Mouse (Mus musculus) erythroblast, embryonic 14.5 days (primary cell): ENCODE results near the gene Ppm1k.

ENCODE experiments used
- GATA1 ChIP-seq: IDR thresholded peaks from 2 replicates; pipeline ENCODE4 v1.6.1; 2012; ENCODE audit warnings: low read length, inconsistent platforms, mixed read lengths
- TAL1 ChIP-seq: IDR thresholded peaks from 3 replicates; pipeline ENCODE4 v1.6.1; 2012; ENCODE audit warnings: low read length, inconsistent platforms, mixed read lengths

GRCm38 (mm10) chr6:57526933-57527332 lies 8.3 kb downstream of the Ppm1k start:
- TF ChIP-seq GATA1 (no peak), TAL1 (no peak)
